Mouse (Mus musculus): ENCODE measurements around the gene Try5.
"Not testable (repeated sequence)": the region's sequence is repeated elsewhere in the genome, so short reads cannot be mapped to it uniquely, and the experiment has no call there.

Gene Try5

GRCm38 (mm10) chr6:41316741-41317140 is at the start of gene Try5:
Try5 (minus strand) TSS chr6:41316841.
- not testable (repeated sequence) for DNase-seq (ENCODE audit: low spot score)

- no peak for DNase-seq (ENCODE audit: low spot score)
These were observed 37.3 kb upstream of the Try5 start, which contains the start of gene Try10 for GRCm38 (mm10) chr6:41353932-41354331. Try10 (plus strand) TSS chr6:41354105.

GRCm38 (mm10) chr6:41301969-41302368 is 14.7 kb downstream of the Try5 start, which contains the start of gene Try4:
Try4 (plus strand) TSS chr6:41302269.
- DNase-seq (ENCODE audit: low spot score): no peak

GRCm38 (mm10) chr6:41298255-41298654 is 18.4 kb downstream of the Try5 start:
- DNase-seq (ENCODE audit: low spot score): no peak

- DNase-seq (ENCODE audit: low spot score): no peak
These were observed 50.5 kb downstream of the Try5 start for GRCm38 (mm10) chr6:41266140-41266539.

GRCm38 (mm10) chr6:41262796-41263195 is 53.8 kb downstream of the Try5 start:
- peak; percentile 5 for DNase-seq (ENCODE audit: low spot score)

All from embryo, embryonic 10 days (tissue).